Mouse (Mus musculus) layer of hippocampus, adult 2 months (tissue): ENCODE results near the gene Gm19684. TPM values are rescaled to one million over a fixed set of nuclear protein-coding genes. Genes with fewer than 3 reads are reported as not detected.
"Not testable (repeated sequence)": the region's sequence is repeated elsewhere in the genome, so short reads cannot be mapped to it uniquely, and the experiment has no call there.

Experiments used
- DNase-seq, 2 experiments: peaks; one replicate each; pipeline ENCODE4 v3.0.0; 2022; ENCODE audit warnings: low spot score in 2 of 2
- H3K27ac ChIP-seq: fragments of 200-600 bp; 2 replicates; pipeline ENCODE4 v1.8.1; 2022
- H3K4me3 ChIP-seq: fragments of 200-600 bp; 2 replicates; pipeline ENCODE4 v1.8.1; 2022; ENCODE audit warnings: mild to moderate bottlenecking
- CTCF ChIP-seq: fragments of 200-600 bp; conservative IDR thresholded peaks from 2 replicates; pipeline ENCODE4 v1.8.1; 2022; ENCODE audit warnings: antibody characterized with exemption, mild to moderate bottlenecking, moderate library complexity
- total RNA-seq, 2 experiments: library from RNA; stranded (reverse); gene quantifications; 2 replicates each; pipeline ENCODE4 v1.2.3; 2021

The Gm19684 gene
- total RNA-seq, 2 experiments from 2014 or later: 0.29 TPM; not detected in 1

GRCm38 (mm10) chr17:36113979-36114593 is 7.4 kb upstream of the Gm19684 start:
- peak; percentile 83 for TF ChIP-seq CTCF
- H3K27ac ChIP-seq, DNase-seq, H3K4me3 ChIP-seq: not testable (repeated sequence)

- not testable (repeated sequence) for H3K4me3 ChIP-seq, DNase-seq, H3K27ac ChIP-seq
Observed at GRCm38 (mm10) chr17:36116545-36116944, 4.9 kb upstream of the Gm19684 start.

GRCm38 (mm10) chr17:36120839-36121238 is 639 bp upstream of the Gm19684 start:
- not testable (repeated sequence) for DNase-seq, H3K27ac ChIP-seq
- H3K4me3 ChIP-seq: peak overlapping the region; percentile 51

GRCm38 (mm10) chr17:36124111-36124510 is 2.6 kb downstream of the Gm19684 start:
- not testable (repeated sequence) for H3K4me3 ChIP-seq, DNase-seq, H3K27ac ChIP-seq

- H3K27ac ChIP-seq, H3K4me3 ChIP-seq, DNase-seq: not testable (repeated sequence)
Observed at GRCm38 (mm10) chr17:36128525-36128924, 7.0 kb downstream of the Gm19684 start.

GRCm38 (mm10) chr17:36128968-36129817 is 7.7 kb downstream of the Gm19684 start, which contains the start of gene Gm7030:
Gene Gm7030, minus strand, starts transcription at chr17:36129425.
- DNase-seq, H3K4me3 ChIP-seq: not testable (repeated sequence)

GRCm38 (mm10) chr17:36131516-36132265 is 10.2 kb downstream of the Gm19684 start:
- peak; percentile 31 for TF ChIP-seq CTCF
- Histone ChIP-seq H3K4me3 (no peak overlapping the region), H3K27ac (no peak overlapping the region)
- DNase-seq: no peak

More at GRCm38 (mm10) chr17:36128968-36129817, 7.7 kb downstream of the Gm19684 start, which contains the start of gene Gm7030:
- not testable (repeated sequence) for H3K27ac ChIP-seq

- not testable (repeated sequence) for H3K27ac ChIP-seq, DNase-seq, H3K4me3 ChIP-seq
Observed at GRCm38 (mm10) chr17:36135421-36136231, 14.1 kb downstream of the Gm19684 start.

- not testable (repeated sequence) for H3K27ac ChIP-seq, DNase-seq, H3K4me3 ChIP-seq
Observed at GRCm38 (mm10) chr17:36136299-36136848, 14.9 kb downstream of the Gm19684 start.

GRCm38 (mm10) chr17:36145111-36145860 is 23.8 kb downstream of the Gm19684 start:
- Histone ChIP-seq H3K27ac (no peak overlapping the region), H3K4me3 (peak overlapping the region; percentile 47)
- DNase-seq: no peak
- TF ChIP-seq CTCF: no peak

- DNase-seq, H3K27ac ChIP-seq: not testable (repeated sequence)
- H3K4me3 ChIP-seq: peak overlapping the region; percentile 47
Observed at GRCm38 (mm10) chr17:36145861-36146156, 24.3 kb downstream of the Gm19684 start.

GRCm38 (mm10) chr17:36146937-36147336 is 25.5 kb downstream of the Gm19684 start:
- H3K27ac ChIP-seq, H3K4me3 ChIP-seq, DNase-seq: not testable (repeated sequence)

- H3K27ac ChIP-seq, DNase-seq, H3K4me3 ChIP-seq: not testable (repeated sequence)
Observed at GRCm38 (mm10) chr17:36148468-36148867, 27.0 kb downstream of the Gm19684 start.

GRCm38 (mm10) chr17:36151200-36151599 is 29.7 kb downstream of the Gm19684 start:
- DNase-seq, H3K27ac ChIP-seq, H3K4me3 ChIP-seq: not testable (repeated sequence)
